Mouse (Mus musculus) monocyte, adult 5-6 weeks (primary cell): ENCODE results near the gene Olfr314. TPM values are rescaled to one million over a fixed set of nuclear protein-coding genes. Genes with fewer than 3 reads are reported as not detected.
"Not testable (repeated sequence)": the region's sequence is repeated elsewhere in the genome, so short reads cannot be mapped to it uniquely, and the experiment has no call there.

Source experiments
- ATAC-seq: fragments of 153-309, 156-312 bp; replicated peaks from 2 replicates; pipeline ENCODE4 v1.8.0; 2017; ENCODE audit warnings: mild to moderate bottlenecking; ENCODE audit not compliant: low TSS enrichment, insufficient number of reproducible peaks, severe bottlenecking, poor library complexity, low FRiP score
- total RNA-seq: library from RNA; stranded (forward); fragments of 200-1000, 200-491, 200-594 nt; gene quantifications from 3 replicates; pipeline ENCODE4 v1.2.3, GENCODE M21; 2017

Gene Olfr314
- total RNA-seq, 1 experiment from 2014 or later = not detected

GRCm38 (mm10) chr11:58815676-58816075 lies 32.9 kb downstream of the Olfr314 start:
- no peak for ATAC-seq

- not testable (repeated sequence) for ATAC-seq
These were observed 46.2 kb downstream of the Olfr314 start, which contains the start of gene Olfr312 for GRCm38 (mm10) chr11:58828937-58829336. TSS of gene Olfr312 (plus strand) at chr11:58829237.

- no peak for ATAC-seq
These were observed 47.0 kb downstream of the Olfr314 start for GRCm38 (mm10) chr11:58829764-58830163.

GRCm38 (mm10) chr11:58832541-58832940 lies 49.8 kb downstream of the Olfr314 start:
- not testable (repeated sequence) for ATAC-seq

Other genes with a start within 250 kb of the Olfr314 start
- not detected in 3 replicates for gene Olfr330, start 248.1 kb upstream of the Olfr314 start, total RNA-seq
- not detected in 3 replicates for gene Olfr329-ps, start 236.5 kb upstream of the Olfr314 start, total RNA-seq
- 0.43 TPM in 1 of 3 replicates, not detected in the others for gene Olfr328, start 227.3 kb upstream of the Olfr314 start, total RNA-seq
- not detected in 3 replicates for gene Olfr224, start 212.4 kb upstream of the Olfr314 start, total RNA-seq
- gene Olfr325, start 205.2 kb upstream of the Olfr314 start, total RNA-seq = not detected in 3 replicates
- gene Olfr324, start 187.8 kb upstream of the Olfr314 start, total RNA-seq = not detected in 3 replicates
- not detected in 3 replicates for gene 2210407C18Rik, start 166.9 kb upstream of the Olfr314 start, total RNA-seq
- gene Olfr323, start 152.5 kb upstream of the Olfr314 start, total RNA-seq = not detected in 3 replicates
- not detected in 3 replicates for gene Trim58, start 142.5 kb upstream of the Olfr314 start, total RNA-seq
- not detected in 3 replicates for gene Olfr322, start 124.2 kb upstream of the Olfr314 start, total RNA-seq
- gene Olfr320, start 101.9 kb upstream of the Olfr314 start, total RNA-seq = not detected in 3 replicates
- gene Olfr319, start 83.8 kb upstream of the Olfr314 start, total RNA-seq = not detected in 3 replicates
- gene Olfr318, start 58.9 kb upstream of the Olfr314 start, total RNA-seq = not detected in 3 replicates
- not detected in 3 replicates for gene Olfr317, start 43.7 kb upstream of the Olfr314 start, total RNA-seq
- gene Olfr316, start 30.2 kb upstream of the Olfr314 start, total RNA-seq = not detected in 3 replicates
- gene Olfr315, start 9.8 kb upstream of the Olfr314 start, total RNA-seq = not detected in 3 replicates
- not detected in 3 replicates for gene Fam183b, start 19.0 kb downstream of the Olfr314 start, total RNA-seq
- gene Olfr313, start 32.0 kb downstream of the Olfr314 start, total RNA-seq = not detected in 3 replicates
- gene Olfr312, start 46.3 kb downstream of the Olfr314 start, total RNA-seq = not detected in 3 replicates
- gene Olfr311, start 56.3 kb downstream of the Olfr314 start, total RNA-seq = not detected in 3 replicates
- 4.3 to 16.7 TPM (median 6.6 TPM) in 3 replicates for gene Gm12258, start 64.2 kb downstream of the Olfr314 start, total RNA-seq
- 3.4 to 10.0 TPM (median 3.9 TPM) in 3 replicates for gene 2810021J22Rik, start 84.3 kb downstream of the Olfr314 start, total RNA-seq
- 9.4 to 12.8 TPM (median 10.7 TPM) in 3 replicates for gene Zfp39, start 121.3 kb downstream of the Olfr314 start, total RNA-seq
- not detected in 3 replicates for gene Btnl10, start 135.0 kb downstream of the Olfr314 start, total RNA-seq
- gene Rnf187, start 156.0 kb downstream of the Olfr314 start, total RNA-seq = 42.2 to 79.7 TPM (median 47.8 TPM) in 3 replicates
- gene Hist3h2ba, start 166.0 kb downstream of the Olfr314 start, total RNA-seq = 1.7 TPM in 2 of 3 replicates, not detected in the other
- 35.6 to 52.4 TPM (median 42.1 TPM) in 3 replicates for gene Hist3h2a, start 171.7 kb downstream of the Olfr314 start, total RNA-seq
- 0.29 TPM in 1 of 3 replicates, not detected in the others for gene Trim17, start 171.7 kb downstream of the Olfr314 start, total RNA-seq
- 32.0 to 47.3 TPM (median 32.7 TPM) in 3 replicates for gene Trim11, start 195.1 kb downstream of the Olfr314 start, total RNA-seq